Mouse (Mus musculus): ENCODE measurements at regions not wholly inside any gene's neighbourhood (a gene's known extent, or its start where the extent isn't known, plus 50 kb on each side); places are given as distances from the start of the nearest gene placed in this dataset.

DNA sequence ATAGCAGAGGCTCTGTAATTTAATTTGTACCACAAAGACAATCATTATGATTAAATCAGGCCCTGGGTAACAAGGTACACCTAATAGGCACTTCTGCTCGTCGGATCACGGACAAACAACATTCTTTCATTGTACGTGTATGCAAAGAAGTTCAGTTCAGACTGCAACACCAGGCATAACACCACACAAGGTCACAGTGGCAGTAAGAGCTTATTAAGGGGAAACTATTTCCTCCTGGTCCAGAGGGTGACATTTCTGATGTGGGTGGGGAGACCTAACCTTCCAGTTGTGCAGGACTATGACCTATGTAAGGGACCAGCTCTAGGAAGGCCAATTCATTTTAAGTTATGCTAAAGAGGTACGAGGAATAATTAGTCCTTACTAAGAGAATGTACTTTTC is 225.0 kb upstream of the Gm9747 start:
- no peaks in the 10 kb centered on the region for H3K4me1 ChIP-seq (ENCODE audit: control insufficient read depth, insufficient read depth, low read length)

GRCm38 (mm10) chr1:82008805-82009204 is 224.1 kb upstream of the Gm9747 start:
- no peak overlapping the region for H3K27ac ChIP-seq (replicated peaks; ENCODE audit: low read depth, low read length)
- H3K36me3 ChIP-seq (ENCODE audit: control insufficient read depth, insufficient read depth, low read length) = no peaks in the 10 kb centered on the region
- no peaks in the 10 kb centered on the region for H3K9me3 ChIP-seq (ENCODE audit: control insufficient read depth, low read length)
- DNase-seq (ENCODE audit: low spot score) = no peak
- H3K4me3 ChIP-seq (ENCODE audit: low read depth, low read length) = no peak overlapping the region
- no peak overlapping the region for H3K9ac ChIP-seq (ENCODE audit: low read length)
- H3K27me3 ChIP-seq (ENCODE audit: control insufficient read depth, insufficient read depth, low read length) = no peaks in the 10 kb centered on the region
- H3K4me2 ChIP-seq (ENCODE audit: low read depth, severe bottlenecking) = no peak overlapping the region
- ATAC-seq (ENCODE audit: insufficient number of reproducible peaks, low FRiP score, low TSS enrichment, low read depth) = no peak
- no peaks in the 10 kb centered on the region for H3K4me1 ChIP-seq (ENCODE audit: control insufficient read depth, insufficient read depth, low read length)
- WGBS = 87% methylated on average over 4 of the region's 4 CpGs

More for the DNA sequence above, 225.0 kb upstream of the Gm9747 start:
- DNase-seq (ENCODE audit: low spot score) (no peak), ATAC-seq (ENCODE audit: insufficient number of reproducible peaks, low FRiP score, low TSS enrichment, low read depth) (no peak)
- Histone ChIP-seq H3K9me3 (ENCODE audit: control insufficient read depth, low read length) (no peaks in the 10 kb centered on the region), H3K4me3 (ENCODE audit: low read depth, low read length) (no peak overlapping the region), H3K36me3 (ENCODE audit: control insufficient read depth, insufficient read depth, low read length) (no peaks in the 10 kb centered on the region), H3K9ac (ENCODE audit: low read length) (no peak overlapping the region), H3K4me2 (ENCODE audit: low read depth, severe bottlenecking) (no peak overlapping the region), H3K27me3 (ENCODE audit: control insufficient read depth, insufficient read depth, low read length) (no peaks in the 10 kb centered on the region), H3K27ac (replicated peaks; ENCODE audit: low read depth, low read length) (no peak overlapping the region)
- WGBS = 78% methylated on average over 5 of the region's 5 CpGs

DNA sequence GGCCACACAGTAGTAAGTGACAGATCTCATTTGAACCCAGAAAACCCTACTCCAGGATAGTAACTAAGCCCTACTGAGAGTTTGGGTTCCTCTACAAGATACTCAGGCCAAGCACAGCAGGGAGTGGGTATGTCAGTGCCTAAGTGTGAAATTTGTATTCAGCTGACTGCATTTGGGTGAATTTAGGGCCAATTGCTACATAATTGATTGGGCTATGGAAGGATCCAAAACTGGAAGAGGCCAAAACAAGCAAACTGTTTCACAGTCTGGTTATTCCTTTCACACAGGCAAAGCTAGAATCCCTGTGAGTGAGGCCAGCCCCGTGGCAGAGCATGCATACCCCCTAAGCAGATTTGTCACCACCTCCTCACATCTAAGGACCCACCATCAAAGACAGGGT is 221.9 kb upstream of the Gm9747 start:
- Histone ChIP-seq H3K9ac (ENCODE audit: low read length) (no peak overlapping the region), H3K36me3 (ENCODE audit: control insufficient read depth, insufficient read depth, low read length) (no peaks in the 10 kb centered on the region), H3K9me3 (ENCODE audit: control insufficient read depth, low read length) (no peaks in the 10 kb centered on the region), H3K27ac (replicated peaks; ENCODE audit: low read depth, low read length) (no peak overlapping the region), H3K4me2 (ENCODE audit: low read depth, severe bottlenecking) (no peak overlapping the region), H3K4me1 (ENCODE audit: control insufficient read depth, insufficient read depth, low read length) (no peaks in the 10 kb centered on the region), H3K4me3 (ENCODE audit: low read depth, low read length) (no peak overlapping the region), H3K27me3 (ENCODE audit: control insufficient read depth, insufficient read depth, low read length) (no peaks in the 10 kb centered on the region)
- ATAC-seq (ENCODE audit: insufficient number of reproducible peaks, low FRiP score, low TSS enrichment, low read depth) = no peak
- 68% methylated on average over 1 of the region's 1 CpGs for WGBS
- no peak for DNase-seq (ENCODE audit: low spot score)

DNA sequence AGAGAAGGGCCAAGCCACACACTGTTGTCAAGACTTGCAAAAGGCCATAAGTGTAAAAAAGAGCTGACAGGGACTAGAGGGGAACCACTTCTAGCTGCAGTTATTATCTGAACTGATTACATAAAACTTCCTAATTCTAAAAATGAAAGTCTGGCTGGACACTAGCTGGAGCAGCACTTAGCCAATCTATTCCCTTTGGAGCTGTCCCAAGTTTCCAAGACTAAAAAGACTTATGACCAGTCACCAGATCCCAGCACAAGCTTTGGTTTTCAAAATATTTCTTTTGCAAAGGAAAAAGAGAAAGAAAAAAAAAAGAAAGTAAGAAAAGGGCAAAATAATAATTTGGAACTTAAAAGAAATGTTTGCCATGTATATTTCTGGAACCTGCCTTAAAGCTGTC is 217.6 kb upstream of the Gm9747 start:
- H3K4me3 ChIP-seq (ENCODE audit: low read depth, low read length) = no peak overlapping the region
- DNase-seq (ENCODE audit: low spot score) (no peak), ATAC-seq (ENCODE audit: insufficient number of reproducible peaks, low FRiP score, low TSS enrichment, low read depth) (no peak)
- no peaks in the 10 kb centered on the region for H3K9me3 ChIP-seq (ENCODE audit: control insufficient read depth, low read length)
- no peak overlapping the region for H3K4me2 ChIP-seq (ENCODE audit: low read depth, severe bottlenecking)
- no peaks in the 10 kb centered on the region for H3K36me3 ChIP-seq (ENCODE audit: control insufficient read depth, insufficient read depth, low read length)
- no peaks in the 10 kb centered on the region for H3K4me1 ChIP-seq (ENCODE audit: control insufficient read depth, insufficient read depth, low read length)
- H3K27ac ChIP-seq (replicated peaks; ENCODE audit: low read depth, low read length) = no peak overlapping the region
- H3K9ac ChIP-seq (ENCODE audit: low read length) = no peak overlapping the region
- H3K27me3 ChIP-seq (ENCODE audit: control insufficient read depth, insufficient read depth, low read length) = no peaks in the 10 kb centered on the region

DNA sequence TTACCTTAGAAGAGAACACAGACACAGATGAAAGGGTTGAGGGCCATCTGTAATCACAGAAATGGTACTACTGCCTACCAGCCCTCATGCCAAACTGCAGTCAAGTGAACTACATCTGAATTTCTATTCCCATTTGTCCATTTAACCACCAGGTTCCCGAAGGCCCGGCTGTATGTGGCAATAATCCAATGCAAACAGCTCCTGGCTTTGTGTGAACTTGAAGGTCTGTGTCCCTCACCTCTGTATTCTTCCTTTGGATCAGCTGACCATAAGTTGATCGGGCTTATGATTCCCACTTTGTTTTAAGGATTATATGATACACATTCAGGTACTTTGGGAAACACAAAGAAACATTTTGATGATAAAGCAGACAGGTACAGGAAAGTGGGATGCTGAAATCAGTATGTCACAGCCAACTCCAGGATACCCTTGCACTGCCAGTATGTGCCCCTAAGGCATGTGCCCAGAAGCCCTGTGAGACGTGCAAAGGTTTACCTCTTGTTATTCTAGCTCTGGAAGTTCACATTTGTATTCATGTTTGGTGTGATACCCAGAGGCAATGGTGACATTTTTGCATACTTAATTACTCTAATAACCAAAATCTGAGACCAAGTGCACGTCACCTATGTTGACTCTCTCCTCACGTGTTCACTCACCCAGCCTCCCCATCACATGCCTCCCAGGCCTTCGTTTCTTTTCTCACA is 214.1 kb upstream of the Gm9747 start:
- WGBS = 80% methylated on average over 7 of the region's 7 CpGs
- Histone ChIP-seq H3K27me3 (ENCODE audit: control insufficient read depth, insufficient read depth, low read length) (no peaks in the 10 kb centered on the region), H3K27ac (replicated peaks; ENCODE audit: low read depth, low read length) (no peak overlapping the region), H3K4me1 (ENCODE audit: control insufficient read depth, insufficient read depth, low read length) (no peaks in the 10 kb centered on the region), H3K4me3 (ENCODE audit: low read depth, low read length) (no peak overlapping the region), H3K9me3 (ENCODE audit: control insufficient read depth, low read length) (no peaks in the 10 kb centered on the region), H3K36me3 (ENCODE audit: control insufficient read depth, insufficient read depth, low read length) (no peaks in the 10 kb centered on the region), H3K9ac (ENCODE audit: low read length) (no peak overlapping the region), H3K4me2 (ENCODE audit: low read depth, severe bottlenecking) (no peak overlapping the region)
- DNase-seq (ENCODE audit: low spot score) (no peak), ATAC-seq (ENCODE audit: insufficient number of reproducible peaks, low FRiP score, low TSS enrichment, low read depth) (no peak)

DNA sequence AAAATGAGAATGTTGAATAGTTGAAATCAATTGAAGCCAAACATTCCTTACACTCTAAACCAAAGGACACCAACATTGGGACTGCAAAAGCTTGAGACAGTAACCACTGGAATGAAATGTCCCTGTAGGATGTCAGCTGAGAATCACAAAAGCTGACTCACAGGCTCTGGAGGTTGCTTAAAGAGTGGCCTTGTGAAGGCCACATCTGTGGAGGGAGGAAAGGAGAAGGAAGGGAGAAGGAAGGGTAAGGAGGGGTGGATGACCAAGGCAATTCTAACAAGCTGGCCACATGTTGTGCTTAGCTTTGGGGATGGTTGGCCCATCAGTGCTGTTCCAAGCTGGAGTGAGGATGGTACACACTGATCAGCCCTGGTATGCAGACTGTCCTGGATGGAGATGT is 205.2 kb upstream of the Gm9747 start:
- no peak for DNase-seq (ENCODE audit: low spot score)
- Histone ChIP-seq H3K27me3 (ENCODE audit: control insufficient read depth, insufficient read depth, low read length) (no peaks in the 10 kb centered on the region), H3K4me3 (ENCODE audit: low read depth, low read length) (no peak overlapping the region), H3K4me1 (ENCODE audit: control insufficient read depth, insufficient read depth, low read length) (no peaks in the 10 kb centered on the region), H3K27ac (replicated peaks; ENCODE audit: low read depth, low read length) (no peak overlapping the region), H3K36me3 (ENCODE audit: control insufficient read depth, insufficient read depth, low read length) (no peaks in the 10 kb centered on the region), H3K9ac (ENCODE audit: low read length) (no peak overlapping the region), H3K9me3 (ENCODE audit: control insufficient read depth, low read length) (no peaks in the 10 kb centered on the region), H3K4me2 (ENCODE audit: low read depth, severe bottlenecking) (no peak overlapping the region)
- no peak for ATAC-seq (ENCODE audit: insufficient number of reproducible peaks, low FRiP score, low TSS enrichment, low read depth)

DNA sequence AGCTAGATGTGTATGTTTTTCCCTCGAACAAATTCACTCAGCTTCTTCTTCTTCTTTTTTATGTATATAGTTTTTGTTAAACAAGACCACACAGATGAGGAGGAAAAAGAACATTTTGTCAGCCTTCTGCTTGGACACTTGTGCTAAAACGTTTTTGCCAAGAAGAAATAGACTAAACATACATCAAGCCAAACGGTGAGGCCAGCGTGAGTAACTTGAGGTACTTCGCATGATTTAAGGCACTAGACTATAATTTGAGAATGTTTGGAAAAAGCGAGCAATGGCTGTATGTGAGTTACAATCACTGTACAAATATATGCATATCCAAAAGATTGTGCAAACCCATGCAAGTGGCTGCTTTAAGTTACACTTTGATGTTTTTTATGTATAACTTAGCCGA is 201.8 kb upstream of the Gm9747 start:
- DNase-seq (ENCODE audit: low spot score) = no peak
- H3K27ac ChIP-seq (replicated peaks; ENCODE audit: low read depth, low read length) = no peak overlapping the region

DNA sequence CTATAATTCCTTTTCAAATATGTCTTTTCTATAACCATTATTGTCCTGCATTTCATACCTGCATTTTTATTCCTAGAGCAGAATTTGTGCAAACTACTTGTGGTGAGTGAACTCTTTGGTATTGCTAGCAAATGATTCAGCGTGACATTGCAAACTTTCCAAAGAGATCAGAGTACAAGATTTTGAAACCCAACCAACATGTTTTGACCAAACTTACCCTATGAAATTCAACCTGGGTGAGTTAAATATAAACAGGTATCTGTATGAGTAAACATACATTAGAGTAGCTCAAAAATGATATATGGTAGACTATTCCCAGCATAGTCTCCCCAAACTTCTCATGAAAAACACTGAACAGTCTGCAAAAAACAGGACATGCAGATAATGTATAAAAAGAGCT is 200.5 kb upstream of the Gm9747 start:
- Histone ChIP-seq H3K9ac (ENCODE audit: low read length) (no peak overlapping the region), H3K27ac (replicated peaks; ENCODE audit: low read depth, low read length) (no peak overlapping the region), H3K36me3 (ENCODE audit: control insufficient read depth, insufficient read depth, low read length) (no peaks in the 10 kb centered on the region), H3K4me3 (ENCODE audit: low read depth, low read length) (no peak overlapping the region), H3K27me3 (ENCODE audit: control insufficient read depth, insufficient read depth, low read length) (no peaks in the 10 kb centered on the region), H3K4me2 (ENCODE audit: low read depth, severe bottlenecking) (no peak overlapping the region), H3K4me1 (ENCODE audit: control insufficient read depth, insufficient read depth, low read length) (no peaks in the 10 kb centered on the region), H3K9me3 (ENCODE audit: control insufficient read depth, low read length) (no peaks in the 10 kb centered on the region)
- DNase-seq (ENCODE audit: low spot score) = no peak
- no peak for ATAC-seq (ENCODE audit: insufficient number of reproducible peaks, low FRiP score, low TSS enrichment, low read depth)
- 85% methylated on average over 1 of the region's 1 CpGs for WGBS

More for the DNA sequence above, 201.8 kb upstream of the Gm9747 start:
- WGBS = 81% methylated on average over 7 of the region's 7 CpGs
- no peak overlapping the region for H3K4me2 ChIP-seq (ENCODE audit: low read depth, severe bottlenecking)
- no peak overlapping the region for H3K9ac ChIP-seq (ENCODE audit: low read length)
- no peak for ATAC-seq (ENCODE audit: insufficient number of reproducible peaks, low FRiP score, low TSS enrichment, low read depth)
- no peak overlapping the region for H3K4me3 ChIP-seq (ENCODE audit: low read depth, low read length)
- H3K4me1 ChIP-seq (ENCODE audit: control insufficient read depth, insufficient read depth, low read length) = no peaks in the 10 kb centered on the region
- no peaks in the 10 kb centered on the region for H3K27me3 ChIP-seq (ENCODE audit: control insufficient read depth, insufficient read depth, low read length)
- H3K36me3 ChIP-seq (ENCODE audit: control insufficient read depth, insufficient read depth, low read length) = no peaks in the 10 kb centered on the region
- H3K9me3 ChIP-seq (ENCODE audit: control insufficient read depth, low read length) = no peaks in the 10 kb centered on the region

- Histone ChIP-seq H3K4me1 (ENCODE audit: control insufficient read depth, insufficient read depth, low read length) (no peaks in the 10 kb centered on the region), H3K27me3 (ENCODE audit: control insufficient read depth, insufficient read depth, low read length) (no peaks in the 10 kb centered on the region), H3K9ac (ENCODE audit: low read length) (no peak overlapping the region), H3K27ac (replicated peaks; ENCODE audit: low read depth, low read length) (no peak overlapping the region), H3K9me3 (ENCODE audit: control insufficient read depth, low read length) (no peaks in the 10 kb centered on the region), H3K36me3 (ENCODE audit: control insufficient read depth, insufficient read depth, low read length) (no peaks in the 10 kb centered on the region), H3K4me3 (ENCODE audit: low read depth, low read length) (no peak overlapping the region), H3K4me2 (ENCODE audit: low read depth, severe bottlenecking) (no peak overlapping the region)
- no peak for ATAC-seq (ENCODE audit: insufficient number of reproducible peaks, low FRiP score, low TSS enrichment, low read depth)
- 79% methylated on average over 4 of the region's 4 CpGs for WGBS
- DNase-seq (ENCODE audit: low spot score) = no peak
Measured at GRCm38 (mm10) chr1:82038171-82038570, 194.7 kb upstream of the Gm9747 start.
